Mouse (Mus musculus) brain, embryonic 14.5 days (tissue): ENCODE measurements around the gene AI661453.

Experiments used
- CTCF ChIP-seq: fragments of 200-500 bp; IDR thresholded peaks from 2 replicates; pipeline ENCODE4 v1.5.1; 2012; ENCODE audit warnings: inconsistent platforms, mild to moderate bottlenecking, moderate library complexity, borderline replicate concordance; ENCODE audit not compliant: insufficient read depth, insufficient read length; ENCODE audit errors: extremely low read depth
- POLR2A ChIP-seq: fragments of 200-500 bp; IDR thresholded peaks from 2 replicates; pipeline ENCODE4 v1.6.1; 2012; ENCODE audit warnings: mild to moderate bottlenecking, inconsistent platforms, borderline replicate concordance; ENCODE audit not compliant: poor library complexity, insufficient read depth, insufficient read length, severe bottlenecking; ENCODE audit errors: extremely low read depth

DNA sequence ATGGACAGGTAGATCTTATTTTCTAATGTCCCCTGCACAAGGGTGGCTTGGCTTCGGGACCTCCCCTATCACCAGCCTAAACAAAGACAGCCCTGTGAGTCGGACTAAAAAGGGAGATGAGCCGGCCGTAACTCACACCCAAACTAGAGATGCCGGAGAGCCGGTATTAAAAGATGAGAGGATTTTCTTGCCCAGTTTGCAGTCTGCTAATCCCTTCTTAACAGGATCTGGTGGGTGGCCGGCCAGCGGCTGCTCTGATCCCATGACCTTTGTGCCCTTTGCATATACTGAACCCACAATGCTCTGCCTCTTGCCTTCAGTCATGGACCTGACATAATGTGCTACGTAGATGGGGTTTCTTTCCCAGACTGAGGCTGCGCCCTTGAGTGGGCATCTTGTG lies 36.0 kb upstream of the AI661453 start, which contains the start of gene Guca1a:
- no peak for TF ChIP-seq POLR2A
- TF ChIP-seq CTCF, result no peak
